Mouse (Mus musculus) hematopoietic stem cell, adult 5-6 weeks (primary cell): ENCODE measurements around the gene Cnnm3. TPM values are rescaled to one million over a fixed set of nuclear protein-coding genes. Genes with fewer than 3 reads are reported as not detected.

Experiments used
- ATAC-seq, 2 experiments: fragments of 125-278 bp in 1 of 2; replicated peaks in 1 of 2; 2 replicates each; pipeline ENCODE4 v1.8.0; 2016 to 2017; ENCODE audit warnings: inconsistent platforms in 2 of 2, mild to moderate bottlenecking in 2 of 2, moderate number of reproducible peaks in 2 of 2, low read depth in 1 of 2, moderate TSS enrichment in 1 of 2; ENCODE audit not compliant: low FRiP score in 2 of 2, poor library complexity in 2 of 2, severe bottlenecking in 2 of 2, insufficient read depth in 1 of 2, low TSS enrichment in 1 of 2
- total RNA-seq: library from RNA; stranded (forward); fragments of 172-1452, 232-1000 nt; gene quantifications from 2 replicates; pipeline ENCODE4 v1.2.3, GENCODE M21; 2017

Cnnm3 gene
- total RNA-seq = 9.4 and 14.3 TPM in 2 replicates

DNA sequence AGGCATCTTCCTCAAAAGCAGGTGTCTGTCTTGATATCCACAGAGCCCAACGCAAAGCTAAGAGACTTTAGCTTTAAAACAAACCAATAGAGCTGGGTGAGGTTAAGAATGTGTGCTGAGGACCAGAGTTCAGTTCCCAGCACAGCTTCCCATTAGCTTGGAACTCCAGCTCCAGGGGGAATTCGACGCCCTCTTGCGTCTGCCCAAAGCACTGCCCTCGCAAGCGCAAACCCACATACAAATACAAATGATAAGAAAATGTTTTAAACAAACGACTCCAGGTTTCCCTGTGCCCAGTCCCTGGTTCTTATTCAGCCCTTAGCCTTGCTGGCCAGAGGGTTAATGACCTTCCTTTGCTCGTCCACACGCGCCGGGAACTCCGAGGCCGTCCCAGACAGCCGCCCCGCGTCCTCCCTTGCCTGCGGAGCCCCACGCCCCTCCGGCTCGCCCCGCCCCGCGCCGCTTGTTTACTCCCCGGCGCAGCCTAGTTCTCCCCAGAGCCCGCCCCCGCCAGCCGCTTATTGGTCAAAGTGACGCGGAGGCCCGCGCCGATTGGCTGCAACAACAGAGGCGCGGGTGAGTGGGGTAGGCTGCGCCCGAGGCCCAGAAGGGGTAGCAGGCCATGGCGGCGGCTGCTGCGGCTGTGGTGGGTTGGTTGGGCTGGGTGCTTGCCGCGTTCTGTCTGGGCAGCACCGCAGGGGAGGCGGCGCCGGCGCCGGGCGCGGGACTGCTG lies at the start of gene Cnnm3:
TSS of gene Cnnm3 (plus strand) at position 579 of the 733 bp plus-strand sequence.
- ATAC-seq = peak; percentile 91 to 99

- ATAC-seq = no peak
Observed at GRCm38 (mm10) chr1:36465641-36466160, 46.0 kb upstream of the Cnnm3 start.

GRCm38 (mm10) chr1:36467446-36467845 lies 44.2 kb upstream of the Cnnm3 start:
- ATAC-seq = no peak

DNA sequence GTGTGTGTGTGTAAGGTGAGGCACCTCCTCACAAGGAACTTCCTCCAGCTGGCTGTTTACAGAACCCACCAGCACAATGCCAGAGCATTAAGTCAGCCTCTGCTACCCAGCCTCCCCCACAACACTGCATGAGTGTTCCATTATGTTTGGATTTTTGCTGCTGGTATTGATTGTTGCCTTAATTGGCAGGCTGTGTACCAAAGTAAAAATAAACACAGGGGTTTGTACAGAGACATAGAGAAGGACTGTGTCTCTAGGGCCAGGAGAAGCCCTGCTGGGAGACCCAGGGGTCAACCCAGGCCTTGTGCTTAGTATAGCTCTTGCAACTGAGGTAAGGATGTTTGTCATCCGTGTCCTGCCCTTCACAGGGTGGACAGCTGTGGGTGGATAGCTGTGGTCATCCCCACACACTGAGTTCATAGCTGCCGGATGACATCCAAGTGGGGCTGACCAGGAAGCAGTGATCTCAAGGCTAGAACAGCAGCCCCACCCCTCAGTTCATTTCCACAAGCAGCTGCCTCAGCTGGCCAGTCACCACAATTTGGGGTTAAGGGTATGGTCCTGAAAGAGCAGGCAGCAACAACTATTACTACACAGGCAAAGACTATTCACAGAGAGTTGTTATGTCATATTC lies 41.7 kb upstream of the Cnnm3 start:
- ATAC-seq = no peak

DNA sequence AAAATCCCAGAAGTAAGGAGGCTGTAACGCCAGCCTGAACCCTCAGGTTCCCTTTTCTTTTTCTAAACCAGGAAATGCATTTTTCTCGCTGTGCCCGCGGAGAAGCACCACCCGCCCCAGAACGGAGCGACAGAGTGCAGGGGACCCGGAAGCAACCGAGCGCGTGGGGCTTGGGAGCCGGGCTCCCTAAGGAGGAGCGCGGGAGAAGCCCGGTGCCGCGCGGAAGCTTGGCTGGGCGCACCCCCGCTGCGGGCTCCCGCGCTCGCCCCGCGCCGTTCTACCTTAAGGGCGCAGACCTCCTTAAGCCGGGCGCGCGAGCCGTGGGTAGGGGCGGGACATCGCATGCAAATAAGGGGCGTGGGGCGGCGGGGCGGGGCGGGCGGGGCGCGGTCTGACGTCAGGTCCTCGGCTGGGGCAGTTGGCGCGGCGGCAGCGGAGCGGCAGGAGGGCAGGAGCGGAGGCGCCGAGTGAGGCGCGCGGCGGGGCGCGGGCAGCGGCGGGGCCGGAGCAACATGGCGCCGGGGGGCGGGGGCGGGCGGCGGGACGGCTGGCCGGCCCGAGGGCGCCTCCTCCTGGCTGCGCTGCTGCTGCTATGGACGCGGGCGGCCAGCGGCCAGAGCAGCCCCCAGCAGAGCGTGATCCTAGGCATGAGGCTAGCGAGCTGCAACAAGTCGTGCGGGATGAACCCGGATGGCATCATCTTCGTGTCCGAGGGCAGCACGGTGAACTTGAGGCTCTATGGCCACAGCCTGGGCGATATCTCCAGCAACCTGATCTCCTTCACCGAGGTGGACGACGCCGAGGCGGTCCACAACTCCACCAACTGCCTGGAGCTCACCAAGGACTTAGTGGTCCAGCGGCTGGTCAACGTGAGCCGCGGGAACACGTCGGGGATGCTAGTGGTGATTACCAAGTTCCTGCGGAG lies 40.2 kb upstream of the Cnnm3 start, which contains the start of gene Cnnm4:
TSS of gene Cnnm4 (plus strand) at position 440 of the 925 bp plus-strand sequence.
- peak; percentile 55 to 67 for ATAC-seq

DNA sequence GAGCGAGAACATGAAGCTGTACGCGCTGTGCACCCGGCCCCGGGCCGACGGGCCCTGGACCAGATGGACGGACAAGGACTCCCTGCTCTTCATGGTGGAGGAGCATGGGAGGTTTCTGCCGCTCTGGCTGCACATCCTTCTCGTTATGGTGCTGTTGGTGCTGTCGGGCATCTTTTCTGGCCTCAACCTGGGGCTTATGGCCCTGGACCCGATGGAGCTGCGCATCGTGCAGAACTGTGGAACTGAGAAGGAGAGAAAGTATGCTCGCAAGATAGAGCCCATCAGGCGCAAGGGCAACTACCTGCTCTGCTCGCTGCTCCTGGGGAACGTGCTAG lies 39.6 kb upstream of the Cnnm3 start:
- peak in 1 of 2 experiments; percentile 1; a peak in 1 of 4 replicates for ATAC-seq

DNA sequence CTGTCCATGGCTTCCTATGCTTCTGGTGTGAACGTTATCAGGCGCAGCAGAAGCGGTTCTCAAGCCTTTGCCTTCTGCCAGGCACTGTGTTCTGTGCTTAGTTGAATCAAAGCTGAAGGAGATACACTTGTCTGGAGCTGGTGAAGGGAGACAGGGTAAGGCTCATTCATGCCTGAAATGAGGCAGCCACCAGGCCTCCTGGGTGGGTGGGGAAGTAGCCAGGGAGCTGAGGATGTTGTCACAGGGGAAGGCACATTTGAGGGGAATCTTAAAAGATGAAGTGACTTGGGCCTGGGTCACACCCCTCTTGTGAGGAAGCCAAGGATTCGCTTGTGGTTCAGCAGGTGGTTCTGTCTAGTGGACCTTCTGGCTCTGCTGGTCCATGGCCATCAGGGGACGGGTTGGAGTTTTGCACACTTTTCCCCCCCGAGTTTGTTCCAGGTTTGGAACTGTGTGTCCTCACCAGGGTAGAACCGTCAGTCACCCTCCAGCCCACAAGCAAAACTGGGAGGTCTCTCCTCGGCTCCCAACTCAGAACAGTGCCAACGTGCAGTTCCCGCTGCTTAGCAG lies 38.4 kb upstream of the Cnnm3 start:
- no peak for ATAC-seq

- ATAC-seq = no peak
Observed at GRCm38 (mm10) chr1:36474646-36475045, 37.0 kb upstream of the Cnnm3 start.

GRCm38 (mm10) chr1:36475480-36476110 lies 36.1 kb upstream of the Cnnm3 start:
- no peak for ATAC-seq

DNA sequence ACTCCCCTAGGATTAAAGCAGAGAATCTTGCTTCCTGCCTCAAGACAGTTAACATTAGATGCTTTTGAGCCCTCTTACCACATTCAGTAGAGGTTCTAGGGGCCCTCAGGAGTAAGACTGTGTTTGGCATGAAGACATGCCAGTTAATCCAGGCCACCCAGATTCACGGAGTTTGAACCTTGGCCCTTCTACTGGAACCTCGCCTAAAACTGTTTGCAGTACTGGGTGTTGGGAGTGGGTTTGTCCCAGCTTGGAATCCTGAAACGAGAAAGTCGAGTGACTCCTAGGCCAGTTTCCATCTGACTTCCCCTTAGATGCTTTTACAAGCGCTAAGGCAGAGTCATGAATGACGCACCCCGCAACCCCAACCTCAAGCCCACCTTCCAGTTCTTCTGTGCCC lies 35.2 kb upstream of the Cnnm3 start:
- no peak for ATAC-seq

GRCm38 (mm10) chr1:36478343-36478795 lies 33.3 kb upstream of the Cnnm3 start:
- ATAC-seq = no peak

GRCm38 (mm10) chr1:36479903-36480899 lies 31.5 kb upstream of the Cnnm3 start:
- ATAC-seq = no peak

GRCm38 (mm10) chr1:36483825-36484224 lies 27.8 kb upstream of the Cnnm3 start:
- ATAC-seq = no peak

DNA sequence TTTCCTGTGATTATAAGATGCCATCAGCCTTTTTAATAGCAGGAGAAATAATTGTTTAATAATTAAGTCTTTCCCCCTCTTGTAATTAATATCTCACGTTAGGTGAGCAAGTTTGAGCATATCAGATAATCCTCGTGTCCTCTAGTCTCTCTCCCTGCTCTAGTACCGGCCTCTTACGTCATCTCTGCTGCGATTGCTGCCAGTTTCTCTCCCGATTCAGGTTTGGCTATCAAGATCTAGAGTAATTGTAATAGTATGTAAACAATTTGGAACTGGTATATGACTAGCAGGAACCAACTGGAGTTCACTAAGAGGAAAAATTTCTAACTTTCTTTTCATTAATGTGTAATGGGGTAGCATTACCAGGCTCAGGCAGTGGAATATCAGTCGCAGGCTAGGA lies 26.6 kb upstream of the Cnnm3 start:
- ATAC-seq = no peak

DNA sequence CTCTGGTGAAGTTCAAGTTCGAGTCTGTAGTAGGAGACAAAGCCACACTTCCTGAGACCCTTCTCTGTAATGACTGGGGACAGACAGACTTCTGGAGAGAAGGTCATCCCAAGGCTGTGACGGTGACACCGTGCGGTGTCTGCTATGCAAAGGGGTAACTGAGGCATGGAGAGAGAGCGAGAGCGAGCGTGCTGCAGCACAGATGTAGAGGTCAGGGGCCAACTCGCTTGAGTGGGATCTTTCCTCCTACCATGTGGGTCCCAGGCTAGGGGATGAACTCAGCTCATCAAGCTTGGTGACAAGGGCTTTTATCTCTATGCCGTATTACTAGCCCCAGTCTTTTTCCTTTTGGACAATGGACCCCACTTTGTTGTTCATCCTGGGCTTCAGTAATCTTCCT lies 24.6 kb upstream of the Cnnm3 start:
- no peak for ATAC-seq

DNA sequence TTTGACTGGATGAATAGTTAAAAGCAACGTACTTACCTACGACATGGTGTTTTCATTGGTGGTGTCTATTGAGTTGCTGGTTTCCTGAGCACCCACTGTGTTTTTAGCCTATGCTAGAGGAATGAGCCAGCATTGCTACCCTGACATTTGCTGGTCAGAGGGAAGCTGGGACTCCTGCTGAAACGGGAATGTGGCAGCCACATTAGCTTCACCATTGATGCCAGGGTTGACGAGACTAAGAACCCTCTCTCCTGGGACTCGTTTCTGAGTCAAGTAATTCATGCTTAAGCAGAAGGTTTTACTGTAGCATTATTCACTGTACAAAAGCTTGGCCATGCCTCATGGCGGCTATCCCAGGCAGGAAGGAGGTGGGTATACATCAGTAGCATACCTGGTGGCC lies 22.0 kb upstream of the Cnnm3 start:
- ATAC-seq = no peak
